Mouse (Mus musculus) liver, embryonic 13.5 days (tissue): Measurements from ENCODE around the gene Ugt1a9. TPM values are rescaled to one million over a fixed set of nuclear protein-coding genes. Genes with fewer than 3 reads are reported as not detected.
A peak's percentile ranks its signal among the peaks of the same experiment; 100 is the strongest.
"Not testable (repeated sequence)": the region's sequence is repeated elsewhere in the genome, so short reads cannot be mapped to it uniquely, and the experiment has no call there.

Experiments
- ATAC-seq: fragments of 200-750 bp; cut with Nextera tagmentation; 2 replicates; pipeline ENCODE4 v1.8.0; 2017; ENCODE audit warnings: low read depth, mild to moderate bottlenecking, moderate number of reproducible peaks, moderate library complexity
- DNase-seq: peaks from one replicate; pipeline ENCODE4 v3.0.0; 2022
- H3K27ac ChIP-seq: fragments of 300-500 bp; sonication (generic); 2 replicates; pipeline ENCODE4 v1.5.1; 2015; ENCODE audit warnings: moderate library complexity, mild to moderate bottlenecking, inconsistent platforms
- H3K27me3 ChIP-seq: fragments of 300-500 bp; sonication (generic); 2 replicates; pipeline ENCODE4 v1.6.1; 2015; ENCODE audit warnings: mild to moderate bottlenecking, inconsistent platforms
- H3K36me3 ChIP-seq: fragments of 300-500 bp; sonication (generic); 2 replicates; pipeline ENCODE4 v1.6.1; 2015; ENCODE audit warnings: mild to moderate bottlenecking, inconsistent platforms
- H3K4me1 ChIP-seq: fragments of 300-500 bp; sonication (generic); replicated peaks from 2 replicates; pipeline ENCODE4 v1.6.1; 2015; ENCODE audit warnings: inconsistent platforms
- H3K4me2 ChIP-seq: fragments of 300-500 bp; sonication (generic); 2 replicates; pipeline ENCODE4 v1.6.1; 2015; ENCODE audit warnings: inconsistent platforms, mild to moderate bottlenecking, moderate library complexity
- H3K4me3 ChIP-seq: fragments of 300-500 bp; sonication (generic); replicated peaks from 2 replicates; pipeline ENCODE4 v1.5.1; 2015; ENCODE audit warnings: mild to moderate bottlenecking, inconsistent platforms
- H3K9ac ChIP-seq: fragments of 300-500 bp; sonication (generic); 2 replicates; pipeline ENCODE4 v1.6.1; 2015; ENCODE audit warnings: mild to moderate bottlenecking, inconsistent platforms
- H3K9me3 ChIP-seq: fragments of 300-500 bp; sonication (generic); replicated peaks from 2 replicates; pipeline ENCODE4 v1.6.1; 2016; ENCODE audit warnings: inconsistent platforms
- WGBS: fragments of 180-500 bp; shearing (Covaris S2); methylation state at CpG from one replicate; pipeline ENCODE4 v1.1.7; 2015; ENCODE audit not compliant: insufficient replicate concordance; 5-methylcytosine and 5-hydroxymethylcytosine counted together
- polyA plus RNA-seq: library from polyadenylated mRNA; unstranded; fragments of >200 nt; fragmentation: Nextera tagmentation; extraction: Ambion mirVana; gene quantifications from 2 replicates; pipeline ENCODE4 v1.2.1, GENCODE M21; 2015

The Ugt1a9 gene
- polyA plus RNA-seq, 1 experiment from 2014 or later = 0.16 TPM

DNA sequence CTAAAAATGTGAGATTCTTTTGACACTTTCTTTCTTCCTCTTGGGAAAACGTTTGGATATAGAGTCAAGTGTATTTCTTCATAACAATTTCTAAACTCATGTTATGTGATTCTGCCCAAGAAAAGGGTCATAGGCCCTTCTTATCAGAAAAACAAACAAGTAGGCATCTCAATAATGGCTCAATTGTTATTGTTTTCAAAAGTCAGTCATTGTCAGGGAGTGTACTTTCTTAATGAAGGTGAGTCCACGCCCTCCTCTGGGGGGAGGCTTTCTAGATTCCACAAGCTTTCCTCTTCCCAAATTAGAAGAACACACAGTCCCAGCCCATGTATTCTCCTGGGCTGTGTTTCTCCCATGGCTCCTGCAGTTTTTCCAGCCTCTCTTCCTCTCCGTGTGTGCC lies 16.9 kb downstream of the Ugt1a9 start, which contains the start of gene Ugt1a8:
Gene Ugt1a8 (plus strand): TSS at position 301 of the 400 bp plus-strand sequence.
- H3K27ac ChIP-seq = no peak within 1 kb of the TSS
- ATAC-seq = no peak
- H3K9ac ChIP-seq = no peak within 1 kb of the TSS
- H3K27me3 ChIP-seq = no peaks in the 10 kb centered on the region
- WGBS = 56% methylated on average over 3 of the region's 3 CpGs
- H3K4me2 ChIP-seq = no peak within 1 kb of the TSS
- no peaks in the 10 kb centered on the region for H3K9me3 ChIP-seq
- no peak for DNase-seq
- H3K4me3 ChIP-seq = no peak within 1 kb of the TSS
- H3K4me1 ChIP-seq = no peaks in the 10 kb centered on the region
- no peaks in the 10 kb centered on the region for H3K36me3 ChIP-seq

DNA sequence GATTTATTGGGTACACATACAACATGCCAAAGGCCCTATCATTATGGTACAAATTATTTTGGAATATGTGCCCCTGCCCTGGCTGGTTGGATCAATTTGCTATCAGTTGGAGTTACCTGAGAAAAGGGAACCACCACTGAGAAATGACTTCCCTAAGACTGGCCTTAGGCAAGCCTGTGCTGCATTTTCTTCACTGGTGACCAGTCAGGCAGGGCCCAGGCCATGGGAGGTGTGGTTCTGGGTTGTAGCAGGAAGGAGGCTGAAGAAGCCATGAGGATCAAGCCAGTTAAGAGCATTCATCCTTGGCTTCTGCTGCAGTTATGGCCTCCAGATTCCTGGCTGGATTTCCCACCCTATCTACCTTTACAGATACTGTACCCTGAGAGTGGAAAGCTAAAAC lies 21.7 kb downstream of the Ugt1a9 start:
- Histone ChIP-seq H3K9ac (no peak overlapping the region), H3K4me1 (no peaks in the 10 kb centered on the region), H3K4me2 (no peak overlapping the region), H3K9me3 (no peaks in the 10 kb centered on the region), H3K27ac (no peak overlapping the region), H3K27me3 (no peaks in the 10 kb centered on the region), H3K4me3 (no peak overlapping the region), H3K36me3 (no peaks in the 10 kb centered on the region)
- DNase-seq = no peak
- ATAC-seq = no peak

DNA sequence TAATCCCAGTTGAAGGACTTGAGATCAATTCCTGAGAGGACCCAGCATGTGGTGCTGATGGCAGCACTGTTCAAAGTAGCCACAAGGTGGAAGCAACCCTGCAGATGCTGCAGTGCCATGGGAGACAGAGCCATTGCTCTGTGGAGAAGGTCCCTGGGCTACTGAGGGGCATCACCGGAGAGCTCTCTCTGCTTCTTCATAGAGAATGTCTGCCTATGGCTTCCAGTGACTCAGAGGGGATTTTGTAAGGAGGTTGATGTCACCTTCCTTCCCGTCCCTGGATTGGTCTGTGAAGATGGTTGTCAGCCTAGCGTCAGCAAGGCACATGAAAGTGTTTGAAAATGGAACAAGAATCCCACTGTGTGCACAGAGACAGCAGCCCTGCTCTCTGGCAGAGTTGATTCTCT lies 23.7 kb downstream of the Ugt1a9 start:
- not testable (repeated sequence) for H3K36me3 ChIP-seq, H3K9ac ChIP-seq, H3K9me3 ChIP-seq, H3K27ac ChIP-seq, H3K4me3 ChIP-seq, H3K4me2 ChIP-seq, H3K4me1 ChIP-seq, DNase-seq, H3K27me3 ChIP-seq
- ATAC-seq = 0 out of 2 replicates have a peak, but pooled peaks have one; percentile 48
- WGBS = 32% methylated on average over 3 of the region's 3 CpGs

DNA sequence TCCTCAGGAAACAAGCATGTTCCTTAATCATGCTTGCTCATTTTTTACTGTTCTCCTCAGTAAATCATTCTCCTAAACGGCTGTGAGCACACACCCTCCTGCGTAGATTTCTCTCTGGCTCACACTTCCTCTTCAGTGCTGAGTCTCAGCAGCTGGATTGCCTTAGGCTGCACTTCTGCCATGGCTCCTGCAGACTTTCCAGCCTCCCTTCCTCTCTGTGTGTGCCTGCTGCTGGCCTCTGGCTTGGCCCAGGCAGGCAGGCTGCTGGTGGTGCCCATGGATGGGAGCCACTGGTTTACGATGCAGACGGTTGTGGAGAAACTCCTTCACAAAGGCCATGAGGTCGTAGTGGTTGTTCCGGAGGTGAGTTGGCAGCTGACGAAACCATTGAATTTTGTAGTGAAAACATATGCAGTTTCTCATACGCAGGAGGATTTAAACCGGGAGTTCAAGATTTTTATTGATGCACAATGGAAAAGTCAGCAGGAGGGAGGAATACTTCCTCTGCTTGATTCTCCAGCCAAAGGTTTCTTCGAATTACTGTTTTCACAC lies 24.4 kb downstream of the Ugt1a9 start, which contains the start of gene Ugt1a7c:
Gene Ugt1a7c (plus strand): TSS at position 122 of the 552 bp plus-strand sequence.
- H3K4me1 ChIP-seq = no peaks in the 10 kb centered on the region
- no peak within 1 kb of the TSS for H3K9ac ChIP-seq
- no peak for DNase-seq
- H3K36me3 ChIP-seq = no peaks in the 10 kb centered on the region
- ATAC-seq = no peak
- no peaks in the 10 kb centered on the region for H3K9me3 ChIP-seq
- WGBS = 43% methylated on average over 10 of the region's 10 CpGs
- no peak within 1 kb of the TSS for H3K27ac ChIP-seq
- H3K4me2 ChIP-seq = no peak within 1 kb of the TSS
- no peak within 1 kb of the TSS for H3K4me3 ChIP-seq
- H3K27me3 ChIP-seq = no peaks in the 10 kb centered on the region

DNA sequence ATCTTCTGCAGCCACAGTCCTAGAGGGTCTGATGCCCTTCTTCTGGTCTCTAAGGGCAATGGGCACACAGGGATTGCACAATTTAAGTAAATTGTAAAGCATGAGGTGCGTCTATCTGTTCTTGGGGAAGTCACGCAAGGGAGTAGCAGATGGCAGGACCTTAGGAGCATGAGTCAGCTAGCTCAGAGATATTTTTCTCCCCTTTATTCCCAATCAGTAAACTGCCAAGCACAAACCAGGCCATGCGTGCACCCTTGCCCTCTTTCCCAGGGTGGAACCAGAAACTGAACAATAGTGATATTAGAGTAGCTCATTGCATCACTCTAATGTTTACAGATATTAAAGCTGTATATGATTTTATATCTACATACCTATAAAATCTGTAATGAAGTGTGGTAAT lies 27.9 kb downstream of the Ugt1a9 start:
- not testable (repeated sequence) for ATAC-seq, H3K36me3 ChIP-seq, H3K4me3 ChIP-seq, H3K9me3 ChIP-seq, DNase-seq, H3K4me2 ChIP-seq, H3K9ac ChIP-seq, H3K27me3 ChIP-seq, H3K27ac ChIP-seq, H3K4me1 ChIP-seq
- WGBS = 57% methylated on average over 3 of the region's 3 CpGs

DNA sequence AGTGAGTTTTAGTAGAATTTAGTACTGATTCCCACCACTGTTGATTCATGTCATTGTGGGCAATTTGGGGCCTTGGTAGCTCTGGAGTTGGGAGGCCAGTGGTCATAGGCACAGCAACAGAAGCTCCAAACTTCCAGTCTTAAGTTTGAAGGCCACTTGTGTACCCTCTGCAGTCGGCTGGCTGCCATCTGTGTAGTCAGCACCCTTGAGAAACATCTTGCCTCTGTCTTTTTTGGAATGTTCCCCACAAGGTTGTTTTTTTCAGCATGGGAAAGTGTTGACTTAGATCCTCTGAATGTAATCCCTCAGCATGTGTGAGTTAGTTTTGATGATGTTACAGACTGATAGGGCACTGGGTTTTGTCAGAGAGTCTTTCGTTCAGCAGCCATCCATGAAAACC lies 29.1 kb downstream of the Ugt1a9 start:
- not testable (repeated sequence) for DNase-seq, H3K4me1 ChIP-seq, H3K9me3 ChIP-seq, H3K27ac ChIP-seq, H3K9ac ChIP-seq, H3K27me3 ChIP-seq, H3K4me3 ChIP-seq, H3K4me2 ChIP-seq, H3K36me3 ChIP-seq, ATAC-seq
- WGBS = 61% methylated on average over 2 of the region's 2 CpGs

DNA sequence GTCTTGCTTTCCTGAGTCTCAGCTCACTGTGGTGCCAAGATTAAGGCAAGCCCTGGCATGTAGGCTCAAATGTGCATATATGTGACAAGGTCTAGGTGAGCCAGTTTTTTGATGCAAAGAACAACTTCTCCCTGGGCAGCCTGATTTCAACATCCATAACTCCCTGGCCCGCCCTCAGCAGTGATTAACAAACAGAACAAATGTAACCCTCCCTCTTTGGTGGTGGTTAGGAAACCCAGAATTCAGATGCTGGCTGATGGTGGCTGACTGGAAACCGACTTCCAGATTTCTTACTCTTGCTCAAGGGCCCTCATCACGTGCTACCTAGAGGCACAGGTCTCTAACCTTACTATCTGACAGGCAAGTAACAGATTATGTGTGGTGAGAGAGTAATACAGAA lies 32.4 kb downstream of the Ugt1a9 start, which contains the start of gene Ugt1a6b:
Gene Ugt1a6b (plus strand): TSS at position 234 of the 400 bp plus-strand sequence.
- not testable (repeated sequence) for H3K4me3 ChIP-seq, ATAC-seq, H3K4me1 ChIP-seq, H3K36me3 ChIP-seq, H3K4me2 ChIP-seq, H3K9ac ChIP-seq, H3K27me3 ChIP-seq, H3K27ac ChIP-seq, H3K9me3 ChIP-seq, DNase-seq
- 14% methylated on average over 3 of the region's 3 CpGs for WGBS

DNA sequence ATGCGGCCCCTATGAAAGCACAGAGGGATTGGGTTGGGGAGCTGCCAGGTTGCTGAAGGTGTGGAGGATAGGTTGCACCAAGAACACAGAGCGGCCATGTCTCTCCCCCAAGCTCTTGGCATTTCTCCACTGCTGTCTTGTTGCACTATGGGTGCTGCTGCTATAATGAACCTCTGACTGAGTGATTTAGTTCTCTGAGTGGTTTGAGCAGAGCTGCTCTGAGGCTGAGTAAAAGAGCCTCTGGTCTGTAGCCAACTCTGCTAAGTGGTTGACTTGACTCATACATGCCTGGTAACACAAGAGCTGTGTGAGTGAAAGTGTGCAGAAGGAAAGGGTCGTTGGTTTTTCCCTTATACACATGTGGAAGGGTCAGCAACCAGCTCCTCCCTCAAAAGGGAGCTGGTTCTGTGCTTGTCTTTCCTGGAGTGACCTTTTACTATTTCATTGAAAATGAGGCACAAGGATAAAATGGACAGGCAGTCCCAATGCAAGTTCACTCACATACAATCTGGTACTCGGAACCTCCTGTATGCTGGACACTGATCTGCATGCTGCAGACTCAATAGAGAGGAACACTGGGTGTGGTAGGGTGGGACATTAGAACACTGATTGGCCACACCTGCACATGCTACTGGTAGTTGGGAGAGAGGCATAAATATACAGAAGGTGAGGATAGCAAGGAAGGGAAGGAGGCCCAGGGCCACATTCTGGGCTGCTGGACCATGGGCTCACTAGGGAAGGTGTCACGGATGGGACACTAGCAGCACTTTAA lies 33.3 kb downstream of the Ugt1a9 start:
- ATAC-seq, DNase-seq, H3K4me1 ChIP-seq, H3K9ac ChIP-seq, H3K27ac ChIP-seq, H3K9me3 ChIP-seq, H3K36me3 ChIP-seq, H3K27me3 ChIP-seq, H3K4me2 ChIP-seq, H3K4me3 ChIP-seq: not testable (repeated sequence)
- 50% methylated on average over 5 of the region's 5 CpGs for WGBS

DNA sequence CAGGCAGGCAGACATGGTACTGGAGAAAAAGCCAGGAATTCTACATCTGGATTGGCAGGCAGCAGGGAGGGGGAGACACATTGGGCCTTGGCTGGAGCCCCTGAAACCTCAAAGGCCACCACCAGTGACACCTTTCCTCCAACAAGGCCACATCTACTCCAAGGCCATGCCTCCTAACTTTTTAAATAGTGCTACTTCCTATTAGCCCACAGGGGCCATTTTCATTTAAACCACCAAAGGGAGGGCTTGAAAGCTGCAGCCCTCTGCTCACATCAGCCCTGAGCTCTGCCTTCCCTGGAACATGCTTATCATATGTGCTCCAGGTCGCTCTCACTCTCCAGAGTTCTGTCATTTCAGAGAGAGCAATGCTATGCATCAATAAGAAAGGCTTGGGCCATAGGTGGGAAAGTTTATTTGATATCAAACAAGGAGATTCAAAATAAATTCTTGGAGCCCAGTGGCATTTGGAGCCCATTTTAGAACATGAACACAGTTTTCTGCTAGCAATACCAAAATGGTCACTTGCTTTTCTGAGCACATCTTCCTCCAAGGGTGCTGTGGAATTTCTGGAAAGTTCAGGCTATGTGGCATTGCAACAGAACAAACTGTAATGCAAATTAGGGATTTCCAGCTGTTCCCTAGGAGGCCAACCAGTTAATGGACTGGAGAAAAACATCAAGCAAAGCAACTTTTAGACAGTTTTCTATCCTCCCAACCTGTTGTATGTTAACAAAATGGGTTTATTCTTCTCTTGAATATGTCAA lies 34.2 kb downstream of the Ugt1a9 start:
- Histone ChIP-seq H3K27ac (no peak overlapping the region), H3K27me3 (no peaks in the 10 kb centered on the region), H3K9ac (no peak overlapping the region), H3K9me3 (no peaks in the 10 kb centered on the region), H3K4me2 (no peak overlapping the region), H3K4me1 (peaks cover 8% of the 10 kb centered on the region), H3K36me3 (no peaks in the 10 kb centered on the region), H3K4me3 (no peak overlapping the region)
- DNase-seq (no peak), ATAC-seq (no peak)
- 56% methylated on average over 1 of the region's 1 CpGs for WGBS

DNA sequence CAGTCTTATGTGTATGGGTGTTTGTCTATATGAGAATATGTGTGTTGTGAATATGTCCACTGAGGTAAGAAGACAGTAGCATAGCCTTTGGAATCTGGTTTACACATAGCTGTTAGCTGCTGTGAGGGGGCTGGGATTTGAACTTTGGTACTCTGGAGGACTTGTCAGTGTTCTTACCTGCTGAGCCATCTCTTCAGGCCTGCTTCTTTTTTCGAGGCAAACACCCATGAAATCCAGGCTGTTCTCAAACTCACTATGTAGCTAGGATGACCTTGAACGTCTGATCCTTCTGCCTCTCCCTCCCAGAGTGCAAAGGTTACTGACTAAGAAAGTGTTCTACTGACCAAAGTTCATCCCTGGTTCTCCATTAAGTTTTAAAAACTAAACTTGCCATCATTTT lies 35.1 kb downstream of the Ugt1a9 start:
- H3K36me3 ChIP-seq = no peaks in the 10 kb centered on the region
- no peak overlapping the region for H3K4me2 ChIP-seq
- H3K4me1 ChIP-seq = peaks cover 8% of the 10 kb centered on the region
- DNase-seq = no peak
- H3K27me3 ChIP-seq = no peaks in the 10 kb centered on the region
- H3K9ac ChIP-seq = no peak overlapping the region
- 47% methylated on average over 2 of the region's 2 CpGs for WGBS
- H3K27ac ChIP-seq = no peak overlapping the region
- H3K9me3 ChIP-seq = no peaks in the 10 kb centered on the region
- ATAC-seq = no peak
- no peak overlapping the region for H3K4me3 ChIP-seq

DNA sequence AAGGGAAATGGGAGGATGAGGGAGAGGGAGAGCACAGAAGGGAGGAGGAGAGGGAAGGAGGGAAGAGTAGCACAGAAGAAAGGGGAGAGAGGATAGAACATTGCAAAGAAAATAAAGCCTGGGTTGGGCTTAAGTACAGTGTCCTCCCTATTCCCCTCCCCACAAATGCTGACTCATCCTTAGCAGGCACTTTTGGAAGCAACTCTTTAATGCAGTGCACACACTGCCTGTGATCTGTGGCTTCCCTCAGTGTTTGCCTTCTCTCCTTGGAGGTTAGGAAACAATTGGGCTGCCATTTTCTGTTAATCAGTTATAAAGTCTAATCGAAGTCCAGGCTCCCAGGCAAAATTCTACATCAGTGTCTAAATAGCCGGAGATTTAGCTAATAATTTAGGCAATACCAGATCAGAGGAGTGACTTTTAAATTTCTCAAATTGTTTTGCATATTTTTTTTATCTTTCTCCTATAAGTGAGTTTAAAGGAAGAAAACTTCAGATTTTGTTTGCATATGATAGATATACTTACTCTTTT lies 38.5 kb downstream of the Ugt1a9 start:
- H3K4me3 ChIP-seq, H3K36me3 ChIP-seq, DNase-seq, H3K27ac ChIP-seq, H3K27me3 ChIP-seq, H3K4me2 ChIP-seq, H3K4me1 ChIP-seq, H3K9ac ChIP-seq, H3K9me3 ChIP-seq: not testable (repeated sequence)
- ATAC-seq = peak; percentile 99
- WGBS = 50% methylated on average over 2 of the region's 2 CpGs
